Mouse (Mus musculus): ENCODE measurements around the gene Ufd1. TPM values are rescaled to one million over a fixed set of nuclear protein-coding genes. Genes with fewer than 3 reads are reported as not detected.

The Ufd1 gene
- polyA plus RNA-seq (2014; fragmentation: Illumina TruSeq; extraction: RNeasy Lipid Tissue Mini Kit (QIAGEN cat#74804); ENCODE audit: low read depth, low replicate concordance) = 67.3 TPM

GRCm38 (mm10) chr16:18811468-18812384, at the start of gene Ufd1, which contains the start of gene Cdc45:
Gene Ufd1 (plus strand): TSS chr16:18811779.
Gene Cdc45 (minus strand): TSS chr16:18811987.

DNA sequence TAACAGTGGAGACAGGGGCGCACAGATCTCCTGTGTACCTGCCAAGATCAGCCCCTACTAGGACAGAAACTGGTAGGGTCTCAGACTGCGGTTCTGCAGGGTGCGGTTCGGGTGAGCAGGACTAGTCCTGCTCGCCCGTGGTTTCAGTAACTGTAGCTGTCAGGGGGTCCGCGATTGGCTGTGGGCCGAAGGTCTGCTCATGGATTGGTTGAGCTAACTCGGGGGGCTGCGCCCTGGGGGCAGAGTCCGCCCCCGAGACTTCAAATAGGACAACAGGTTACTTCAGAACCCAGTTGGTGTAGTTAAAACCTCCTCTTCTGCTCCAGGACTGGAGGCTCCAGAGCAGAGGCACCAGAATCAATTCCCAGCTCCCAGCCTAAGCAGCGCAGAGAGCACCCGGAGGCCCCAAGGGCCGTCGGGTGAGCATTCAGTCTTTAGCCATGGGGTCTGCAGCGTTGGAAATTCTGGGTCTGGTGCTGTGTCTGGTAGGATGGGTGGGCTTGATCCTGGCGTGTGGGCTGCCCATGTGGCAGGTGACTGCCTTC, 35.0 kb upstream of the Ufd1 start, which contains the start of gene Cldn5:
Cldn5 (plus strand) TSS at position 292 of the 545 bp plus-strand sequence.

GRCm38 (mm10) chr16:18836468-18837208, 25.1 kb downstream of the Ufd1 start, which contains the start of the genes 2510002D24Rik and Gm28539:
Gene 2510002D24Rik (plus strand): TSS chr16:18836578.
Gene Gm28539 (plus strand): TSS chr16:18836584.

DNA sequence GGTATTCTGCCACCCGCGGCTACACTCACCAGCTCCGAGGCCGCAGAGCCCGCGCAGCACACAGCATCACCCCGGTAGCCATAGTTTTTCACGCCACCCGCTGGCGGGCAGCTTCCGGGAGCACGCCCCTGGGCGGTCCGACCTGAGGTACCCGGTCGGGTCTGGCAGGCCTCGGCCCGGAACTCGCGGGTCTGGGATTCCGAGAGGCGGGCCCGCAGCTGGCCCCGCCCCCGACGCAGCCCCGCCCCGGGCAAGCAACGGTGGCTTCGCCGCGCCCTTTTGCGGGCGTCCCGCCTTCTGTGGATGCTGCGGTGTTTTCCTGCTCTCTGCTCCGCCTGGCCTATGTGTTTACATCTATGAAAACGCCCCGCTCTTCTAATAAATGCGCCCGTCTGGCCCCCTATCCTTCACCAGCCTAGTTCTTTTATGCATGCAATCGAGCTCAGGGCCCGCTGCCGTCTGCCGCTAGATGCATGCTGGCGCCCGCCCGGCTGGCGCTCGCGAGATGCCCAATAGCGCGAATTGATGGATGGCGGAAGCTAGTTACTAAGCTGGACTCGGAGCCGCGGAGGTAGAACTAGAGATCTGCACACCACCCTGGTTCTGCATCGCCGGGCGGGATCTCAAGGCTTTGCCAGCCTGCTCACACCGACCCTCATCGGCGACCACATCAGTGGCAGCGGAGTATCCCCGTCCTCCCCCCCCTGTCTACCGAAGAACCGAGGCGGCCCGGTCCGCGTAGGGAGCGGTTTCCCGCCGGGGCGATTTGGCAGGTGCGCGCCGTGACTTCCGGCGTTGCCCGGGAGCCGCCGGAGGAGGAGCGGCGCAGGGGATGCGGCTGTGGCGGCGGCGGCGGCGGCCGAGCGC, 65.1 kb downstream of the Ufd1 start, which contains the start of the genes Mrpl40 and Hira:
Mrpl40 (minus strand) TSS at position 421 of the 867 bp plus-strand sequence.
Hira (plus strand) TSS at position 596 of the 867 bp plus-strand sequence.

Other genes starting within 250 kb of the Ufd1 start
- 0.97 TPM for gene Tbx1, start 221.1 kb upstream of the Ufd1 start, polyA plus RNA-seq (2014; fragmentation: Illumina TruSeq; extraction: RNeasy Lipid Tissue Mini Kit (QIAGEN cat#74804); ENCODE audit: low read depth, low replicate concordance)
- gene Gp1bb, start 189.4 kb upstream of the Ufd1 start, polyA plus RNA-seq (2014; fragmentation: Illumina TruSeq; extraction: RNeasy Lipid Tissue Mini Kit (QIAGEN cat#74804); ENCODE audit: low read depth, low replicate concordance) = not detected
- gene Gm49601, start 185.4 kb upstream of the Ufd1 start, polyA plus RNA-seq (2014; fragmentation: Illumina TruSeq; extraction: RNeasy Lipid Tissue Mini Kit (QIAGEN cat#74804); ENCODE audit: low read depth, low replicate concordance) = 4.1 TPM
- gene Sept5, start 181.8 kb upstream of the Ufd1 start, polyA plus RNA-seq (2014; fragmentation: Illumina TruSeq; extraction: RNeasy Lipid Tissue Mini Kit (QIAGEN cat#74804); ENCODE audit: low read depth, low replicate concordance) = 12.1 TPM
- gene Cldn5, start 34.9 kb upstream of the Ufd1 start, polyA plus RNA-seq (2014; fragmentation: Illumina TruSeq; extraction: RNeasy Lipid Tissue Mini Kit (QIAGEN cat#74804); ENCODE audit: low read depth, low replicate concordance) = 57.1 TPM
- 5.4 TPM for gene Cdc45, start 208 bp downstream of the Ufd1 start, polyA plus RNA-seq (2014; fragmentation: Illumina TruSeq; extraction: RNeasy Lipid Tissue Mini Kit (QIAGEN cat#74804); ENCODE audit: low read depth, low replicate concordance)
- gene 2510002D24Rik, start 24.8 kb downstream of the Ufd1 start, polyA plus RNA-seq (2014; fragmentation: Illumina TruSeq; extraction: RNeasy Lipid Tissue Mini Kit (QIAGEN cat#74804); ENCODE audit: low read depth, low replicate concordance) = 29.8 TPM
- 1.3 TPM for gene Gm28539, start 24.8 kb downstream of the Ufd1 start, polyA plus RNA-seq (2014; fragmentation: Illumina TruSeq; extraction: RNeasy Lipid Tissue Mini Kit (QIAGEN cat#74804); ENCODE audit: low read depth, low replicate concordance)
- gene Mrpl40, start 65.1 kb downstream of the Ufd1 start, polyA plus RNA-seq (2014; fragmentation: Illumina TruSeq; extraction: RNeasy Lipid Tissue Mini Kit (QIAGEN cat#74804); ENCODE audit: low read depth, low replicate concordance) = 41.3 TPM
- 32.9 TPM for gene Hira, start 65.3 kb downstream of the Ufd1 start, polyA plus RNA-seq (2014; fragmentation: Illumina TruSeq; extraction: RNeasy Lipid Tissue Mini Kit (QIAGEN cat#74804); ENCODE audit: low read depth, low replicate concordance)

All from adipose tissue, adult 10 weeks (tissue).